ENCODE assay signal across 18 mouse cellular contexts in the genomic region with DNA sequence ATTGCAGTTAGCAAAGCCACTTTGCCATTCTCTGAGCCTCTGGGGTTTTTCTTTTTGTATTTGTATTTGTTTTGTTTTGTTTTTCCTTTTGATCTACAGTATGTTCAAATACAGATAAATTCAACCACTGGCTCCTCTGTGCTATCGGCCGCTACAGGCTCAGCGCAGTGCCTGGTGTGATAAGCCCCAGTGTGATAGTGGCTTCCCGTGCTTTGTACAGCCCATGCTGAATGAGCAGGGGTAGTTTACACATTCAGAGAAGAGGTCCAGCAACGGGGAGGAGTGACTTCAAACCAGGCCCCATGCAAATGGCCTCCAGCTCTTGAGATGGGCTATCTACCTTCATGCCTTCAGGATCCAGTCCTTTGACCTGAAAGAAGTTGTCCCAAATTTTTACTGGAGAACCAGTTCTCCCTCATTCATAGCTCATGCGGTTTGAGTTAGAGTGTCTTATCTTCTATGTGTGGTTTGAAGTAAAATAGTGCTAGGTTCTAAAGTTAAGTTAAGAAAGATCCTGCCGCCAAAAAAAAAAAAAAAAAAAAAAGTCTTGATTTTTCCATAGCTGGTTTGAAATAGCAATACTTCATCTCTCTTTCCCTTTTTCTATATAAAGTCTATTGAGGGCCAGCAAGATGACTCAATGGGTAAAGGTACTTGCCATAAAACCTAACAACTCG. TPM values are rescaled to one million over a fixed set of nuclear protein-coding genes. Genes with fewer than 3 reads are reported as not detected.
DNase-seq lines count a peak whose midpoint lies in the region; ATAC-seq lines count a peak whose summit lies in the region.
"Had no signal": no experiment of that assay in that cellular context is flagged by ENCODE, and none has a peak within 500 bp of the region (broad histone marks: within the 10 kb centered on the region; RNA-seq: fewer than 3 reads in every experiment).

No protein-coding gene starts in this region.

- H3K27ac ChIP-seq in heart, embryonic 12.5 days (ENCODE audit: poor library complexity, severe bottlenecking), result no peak overlapping the region
- H3K27ac ChIP-seq: embryonic facial prominence, embryonic 15.5 days; layer of hippocampus, adult 2 months; neural tube, embryonic 12.5 days had no signal

- no peaks in the 10 kb centered on the region for H3K36me3 ChIP-seq in heart, embryonic 12.5 days
- H3K36me3 ChIP-seq: embryonic facial prominence, embryonic 15.5 days; neural tube, embryonic 12.5 days had no signal

- peak; percentile 93 for ATAC-seq in heart, embryonic 12.5 days (ENCODE audit: insufficient number of reproducible peaks, low FRiP score)
- peak; percentile 96 for ATAC-seq in megakaryocyte-erythroid progenitor cell, adult 5-6 weeks (replicated peaks; ENCODE audit: low FRiP score, low TSS enrichment, poor library complexity, severe bottlenecking)
- no peak for ATAC-seq in inflammation-experienced regulatory T-cells, adult 6 months
- ATAC-seq: lung, postnatal 0 days; midbrain, embryonic 16.5 days had no signal

- no peak overlapping the region; the same call in 1 of the 2 replicates for H3K9ac ChIP-seq in heart, embryonic 12.5 days
- H3K9ac ChIP-seq: embryonic facial prominence, embryonic 15.5 days; neural tube, embryonic 12.5 days had no signal

- peaks cover 15% of the 10 kb centered on the region for H3K4me1 ChIP-seq in heart, embryonic 12.5 days (replicated peaks)
- H3K4me1 ChIP-seq: embryonic facial prominence, embryonic 15.5 days; neural tube, embryonic 12.5 days had no signal

- WGBS in heart, embryonic 12.5 days, result 28% methylated on average over 8 of the region's 8 CpGs

- no peak overlapping the region for H3K4me3 ChIP-seq in heart, embryonic 12.5 days
- H3K4me3 ChIP-seq: embryonic facial prominence, embryonic 15.5 days; layer of hippocampus, adult 2 months; neural tube, embryonic 12.5 days had no signal

- H3K9me3 ChIP-seq in heart, embryonic 12.5 days (replicated peaks), result no peaks in the 10 kb centered on the region
- H3K9me3 ChIP-seq: embryonic facial prominence, embryonic 15.5 days; neural tube, embryonic 12.5 days had no signal

- H3K27me3 ChIP-seq in heart, embryonic 12.5 days (replicated peaks), result peaks cover 12% of the 10 kb centered on the region
- H3K27me3 ChIP-seq: embryonic facial prominence, embryonic 15.5 days had no signal

- no peak overlapping the region for H3K4me2 ChIP-seq in heart, embryonic 12.5 days
- H3K4me2 ChIP-seq: embryonic facial prominence, embryonic 15.5 days; neural tube, embryonic 12.5 days had no signal

- DNase-seq in heart, adult 11 months, result no peak
- peak; percentile 93 for DNase-seq in MEL-GATA-1-ER (ENCODE audit: extremely low read depth, low read depth)
- DNase-seq in liver, result peak; percentile 92
- no peak for DNase-seq in adrenal gland, adult 8-10 months
- no peak for DNase-seq in cerebellum, postnatal 25 days
- DNase-seq: cerebellum, postnatal 10 days; heart, postnatal 36 days; kidney, adult 18-20 months; retina, postnatal 1 day; thymus, postnatal 14 days had no signal

RNA-seq across cellular contexts. Expression of gene Cited4, which starts 8.5 kb away (rescaled TPM):
- polyA plus RNA-seq in heart, embryonic 12.5 days (2016; fragmentation: Nextera tagmentation; extraction: Ambion mirVana), result 41.2 and 43.6 TPM in 2 replicates
- 36.4 and 47.4 TPM in 2 replicates for total RNA-seq in megakaryocyte-erythroid progenitor cell, adult 5-6 weeks (2014; fragmentation: Nextera tagmentation)
- total RNA-seq in megakaryocyte-erythroid progenitor cell, adult 5-6 weeks (2017), result 7.4 and 30.9 TPM in 2 replicates
- polyA plus RNA-seq in inflammation-experienced regulatory T-cells, adult 6 months (2017; shearing (Covaris generic)), result under 1 TPM in 1 of 3 experiments, not detected in 2; 0.46 TPM
- total RNA-seq in adrenal gland, adult 8-10 months (2022), result 10 to 100 TPM in 2 of 4 experiments, 1 to 10 TPM in 2; 9.6 to 19.4 (median 12.6) TPM

Comparison
In these comparisons a context has a peak if more than half of its experiments do, and no peak if none do; other contexts are left out.
1. DNase-seq: peak in MEL-GATA-1-ER (single experiment) and liver (single experiment); none in heart, adult 11 months (single experiment), adrenal gland, adult 8-10 months (single experiment) and cerebellum, postnatal 25 days (0 of 2).